Comparison of ENCODE assay signal across 23 mouse cellular contexts in the genomic region with DNA sequence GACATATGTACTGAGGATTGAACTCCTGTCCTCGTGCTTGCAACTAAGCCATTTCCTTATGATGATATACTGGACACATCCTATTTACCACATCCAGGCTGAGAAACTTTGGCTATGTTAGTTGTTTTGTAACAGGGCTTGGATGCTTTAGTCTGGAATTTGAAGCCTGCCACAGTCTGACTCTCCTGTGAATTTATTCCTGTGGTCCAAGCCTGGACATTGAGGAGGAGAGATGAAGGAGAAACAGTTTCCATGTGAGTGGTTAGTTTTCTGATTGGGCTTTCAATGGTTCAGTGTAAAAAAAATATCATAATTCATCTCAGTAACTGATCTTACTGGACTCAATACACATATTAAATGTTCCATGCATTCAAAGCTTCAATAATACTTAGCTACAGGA.
"Had no signal": no experiment of that assay in that cellular context is flagged by ENCODE, and none has a peak within 500 bp of the region (broad histone marks: within the 10 kb centered on the region; RNA-seq: fewer than 3 reads in every experiment).

No protein-coding gene starts in this region.

- H3K4me2 ChIP-seq: heart, embryonic 11.5 days; hindbrain, embryonic 12.5 days; hindbrain, embryonic 14.5 days; intestine, embryonic 15.5 days; limb, embryonic 13.5 days; limb, embryonic 15.5 days; liver, embryonic 12.5 days had no signal

- H3K9me3 ChIP-seq: hindbrain, embryonic 10.5 days; hindbrain, embryonic 12.5 days; intestine, embryonic 15.5 days; limb, embryonic 13.5 days; limb, embryonic 15.5 days; liver, embryonic 12.5 days had no signal

- DNase-seq: gastrocnemius, adult 2 months; gastrocnemius, postnatal 10 days; gastrocnemius, postnatal 25 days; heart, adult 2 months; heart, postnatal 10 days; heart, postnatal 4 days; kidney, adult 18-20 months; kidney, adult 8-10 months; kidney, postnatal 10 days; kidney, postnatal 25 days had no signal

- H3K4me1 ChIP-seq: hindbrain, embryonic 10.5 days; hindbrain, embryonic 12.5 days; intestine, embryonic 15.5 days; limb, embryonic 15.5 days; liver, embryonic 12.5 days had no signal

- H3K4me3 ChIP-seq: gastrocnemius, adult 2 months; heart, adult 2 months; hindbrain, embryonic 10.5 days; hindbrain, embryonic 12.5 days; intestine, embryonic 15.5 days; left cerebral cortex, adult 2 months; limb, embryonic 13.5 days; limb, embryonic 15.5 days; liver, embryonic 12.5 days had no signal

- ATAC-seq: hindbrain, embryonic 16.5 days; inflammation-experienced regulatory T-cells, adult 6 months; intestine, embryonic 15.5 days; intestine, postnatal 0 days; liver, embryonic 12.5 days had no signal

- H3K9ac ChIP-seq: hindbrain, embryonic 12.5 days; hindbrain, embryonic 14.5 days; intestine, embryonic 15.5 days; limb, embryonic 13.5 days; limb, embryonic 15.5 days; liver, embryonic 12.5 days; liver, embryonic 14.5 days had no signal

- H3K27me3 ChIP-seq: hindbrain, embryonic 12.5 days; intestine, embryonic 15.5 days; limb, embryonic 15.5 days; liver, embryonic 12.5 days had no signal

- H3K27ac ChIP-seq: gastrocnemius, adult 2 months; heart, adult 2 months; hindbrain, embryonic 10.5 days; hindbrain, embryonic 12.5 days; hindbrain, embryonic 14.5 days; intestine, embryonic 15.5 days; left cerebral cortex, adult 2 months; limb, embryonic 13.5 days; limb, embryonic 15.5 days; liver, embryonic 12.5 days; liver, embryonic 14.5 days had no signal

- H3K36me3 ChIP-seq: hindbrain, embryonic 10.5 days; hindbrain, embryonic 12.5 days; intestine, embryonic 15.5 days; limb, embryonic 13.5 days; limb, embryonic 15.5 days; liver, embryonic 12.5 days had no signal
